Mouse (Mus musculus) brain, adult 2 months (tissue): ENCODE measurements around the gene Slc7a5.

Experiments
- DNase-seq: peaks from one replicate; pipeline ENCODE4 v3.0.0; 2011; ENCODE audit warnings: low read depth, low spot score

Gene Slc7a5

DNA sequence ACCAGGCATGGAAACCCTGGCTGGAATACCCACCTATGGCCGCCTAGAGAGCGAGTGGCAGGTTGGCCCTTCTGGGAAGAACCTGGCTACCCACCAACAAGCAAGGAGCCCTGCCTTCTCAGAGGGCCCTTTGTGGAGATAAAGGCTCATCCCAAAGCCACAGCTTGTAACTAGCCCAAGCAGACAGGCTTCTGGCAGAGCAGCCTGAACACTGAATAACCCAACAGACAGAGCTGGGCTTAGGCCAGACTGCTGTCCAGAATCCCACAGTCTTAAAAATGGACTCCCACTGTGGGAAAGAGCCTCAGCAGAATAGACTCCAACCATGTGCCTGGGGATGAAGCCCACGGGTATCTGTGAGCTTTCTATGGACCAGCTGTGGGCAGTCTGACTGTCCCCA lies 23.3 kb downstream of the Slc7a5 start:
- no peak for DNase-seq

DNA sequence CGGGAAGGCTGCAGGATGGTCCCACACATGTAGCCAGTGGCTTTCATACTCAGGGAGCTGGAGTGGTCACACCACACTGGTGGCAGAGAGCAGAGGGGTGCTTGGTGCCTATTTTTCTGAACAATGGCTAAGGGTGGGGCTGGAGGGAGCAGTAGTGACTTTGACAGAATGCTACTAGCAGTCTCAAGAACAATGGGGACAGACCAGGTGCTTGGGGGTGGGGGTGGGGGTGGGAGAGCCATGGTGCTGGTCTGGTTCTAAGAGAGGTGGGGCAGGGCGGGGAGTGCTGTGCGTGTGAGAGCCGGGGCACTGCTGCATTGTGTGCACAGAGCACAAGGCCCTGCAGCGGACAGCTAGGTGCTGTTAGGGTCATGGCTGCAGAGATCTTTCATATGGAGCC lies 25.6 kb downstream of the Slc7a5 start:
- DNase-seq, result no peak

DNA sequence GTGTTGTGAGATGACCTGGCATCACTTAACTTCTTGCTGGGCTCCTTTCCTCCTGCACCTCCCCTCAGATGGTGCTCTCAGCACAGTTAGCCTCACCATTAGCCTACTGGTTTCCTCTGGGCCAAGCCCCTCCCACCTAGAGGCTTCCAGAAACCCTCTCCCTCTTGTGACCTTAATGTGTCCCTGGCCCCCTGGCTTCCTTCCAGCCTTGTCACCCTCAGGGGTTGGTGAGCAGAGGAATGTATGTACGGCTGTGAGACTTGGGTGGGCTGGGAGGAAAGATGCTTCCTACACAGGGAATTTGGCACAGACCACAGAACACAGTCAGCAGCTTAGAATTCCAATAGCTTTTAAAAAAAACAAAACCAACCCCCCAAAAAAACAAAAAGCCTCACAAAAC lies 26.7 kb downstream of the Slc7a5 start:
- DNase-seq, result no peak

DNA sequence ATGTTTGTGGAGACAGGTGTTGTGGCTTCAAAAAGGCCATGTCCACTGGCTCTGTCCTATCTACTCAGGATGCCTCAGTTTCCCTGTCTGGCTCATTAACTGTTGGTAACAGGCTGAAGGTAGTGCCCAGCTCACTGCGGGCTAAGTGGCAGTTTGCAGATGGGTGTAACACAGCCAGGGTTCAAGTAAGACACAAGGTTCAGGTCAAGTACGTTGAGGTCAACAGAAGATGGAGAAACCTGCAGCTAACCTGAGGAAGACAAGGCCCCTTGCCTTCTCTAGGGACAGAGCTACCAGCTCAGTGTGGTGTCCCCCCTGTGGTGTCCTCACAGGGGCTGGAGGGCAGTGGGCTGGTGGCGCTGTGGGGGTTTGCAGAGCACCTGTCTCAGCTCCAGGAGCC lies 27.8 kb downstream of the Slc7a5 start:
- no peak for DNase-seq

DNA sequence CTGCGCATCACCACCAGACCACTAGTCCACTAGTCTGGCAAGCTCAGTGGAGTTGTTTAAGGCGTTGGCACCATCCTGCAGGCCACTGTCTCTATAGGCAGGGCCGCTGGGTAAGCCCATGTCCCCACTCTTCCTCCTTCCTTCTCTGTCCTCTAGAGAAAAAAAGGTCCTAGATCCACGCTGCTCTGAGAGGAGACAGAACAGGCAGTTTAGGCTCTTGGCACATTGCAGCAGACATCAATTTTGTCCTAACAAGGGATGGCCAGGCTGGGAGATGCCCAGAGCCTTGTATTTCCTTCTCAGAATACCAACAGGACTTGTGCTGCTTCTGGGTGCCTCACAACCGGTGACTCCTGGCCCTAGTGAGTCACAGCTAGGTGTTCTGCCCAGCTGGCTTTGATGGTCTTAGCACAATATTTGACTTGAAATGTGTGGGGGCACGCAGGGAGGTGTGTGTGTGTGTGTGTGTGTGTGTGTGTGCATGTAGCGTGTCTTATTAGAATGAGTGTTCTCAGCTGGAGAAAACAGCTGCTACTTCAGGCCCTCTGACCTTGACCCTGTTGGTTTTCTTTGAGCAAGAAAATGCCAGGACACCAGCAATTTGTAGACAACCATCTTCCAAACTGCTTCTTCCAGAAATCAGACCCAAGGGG lies 29.5 kb downstream of the Slc7a5 start:
- no peak for DNase-seq

DNA sequence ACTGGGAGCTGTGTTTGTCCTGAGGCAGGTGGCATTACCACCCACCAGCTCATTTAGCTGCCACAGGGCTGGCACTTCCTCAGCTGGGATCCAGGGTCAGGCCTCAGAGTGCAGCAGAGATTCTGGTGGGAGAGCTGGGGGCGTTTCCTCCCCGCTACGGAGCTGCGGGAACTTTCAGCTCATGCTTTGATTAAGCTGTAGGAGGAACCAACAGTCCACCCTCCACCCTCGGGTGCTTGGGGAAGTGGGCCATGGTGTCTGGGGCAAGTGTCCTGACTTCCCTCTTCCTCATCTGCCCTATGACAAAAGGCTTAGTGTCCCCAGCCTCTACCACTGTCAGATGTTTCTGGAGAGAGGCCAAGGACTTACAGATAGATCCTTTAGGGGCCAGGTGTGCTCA lies 30.3 kb downstream of the Slc7a5 start:
- DNase-seq, result no peak

DNA sequence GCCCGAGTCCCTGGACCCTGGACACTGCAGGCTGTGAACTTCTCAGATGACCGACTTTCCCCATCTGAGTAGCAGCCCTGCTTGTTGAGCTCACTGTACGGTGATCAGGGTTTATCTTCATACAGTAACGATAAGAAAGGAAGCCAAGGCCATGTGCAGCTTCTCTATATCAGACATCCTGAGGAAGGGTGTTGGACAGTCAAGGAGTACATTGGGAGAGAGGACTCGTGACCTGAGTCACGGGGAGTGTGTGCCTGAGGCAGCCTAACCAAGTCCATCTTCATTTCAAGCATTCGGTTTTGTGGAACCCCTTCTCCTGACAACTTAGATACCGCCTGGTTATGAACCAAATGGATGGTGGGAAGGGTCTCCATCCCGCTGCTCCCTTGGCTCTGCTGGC lies 32.0 kb downstream of the Slc7a5 start:
- no peak for DNase-seq

DNA sequence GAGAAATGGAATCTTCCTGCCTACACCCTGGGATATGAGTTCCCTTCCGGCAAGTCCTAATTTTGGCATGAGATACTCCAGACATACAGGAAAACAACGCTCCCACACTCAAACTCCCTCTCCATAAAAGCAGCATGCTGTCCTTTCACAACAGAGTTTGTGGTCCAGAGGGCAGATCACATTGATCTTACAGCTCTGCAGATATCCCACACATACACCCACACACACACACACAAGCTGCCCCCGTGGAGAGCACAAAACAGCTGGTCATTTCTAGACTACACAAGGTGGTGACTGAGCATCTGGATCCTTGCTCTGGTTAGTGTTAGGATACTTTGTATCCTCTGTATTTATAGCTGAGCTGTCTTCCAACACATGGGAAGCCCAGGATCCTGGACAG lies 32.4 kb downstream of the Slc7a5 start:
- peak; percentile 61 for DNase-seq

DNA sequence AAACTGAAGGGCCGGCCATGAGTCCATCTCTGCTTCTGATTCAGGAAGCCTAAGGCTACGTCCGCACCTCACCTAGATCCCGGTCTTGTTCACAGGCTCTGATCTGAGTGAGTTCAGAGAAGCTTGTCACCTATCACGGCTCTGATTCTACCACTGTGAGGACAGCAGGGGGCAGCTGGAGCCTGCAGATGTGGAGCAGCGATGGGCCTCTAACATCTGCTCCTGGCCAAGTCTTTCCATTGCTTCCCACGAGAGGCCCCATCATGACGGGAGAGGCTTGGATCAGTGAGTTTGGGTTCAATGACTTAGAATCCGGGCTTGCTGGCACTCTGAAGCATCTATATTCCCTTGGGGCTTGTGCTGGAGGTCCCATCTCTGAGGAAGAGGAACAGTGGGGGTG lies 33.5 kb downstream of the Slc7a5 start:
- peak; percentile 41 for DNase-seq

DNA sequence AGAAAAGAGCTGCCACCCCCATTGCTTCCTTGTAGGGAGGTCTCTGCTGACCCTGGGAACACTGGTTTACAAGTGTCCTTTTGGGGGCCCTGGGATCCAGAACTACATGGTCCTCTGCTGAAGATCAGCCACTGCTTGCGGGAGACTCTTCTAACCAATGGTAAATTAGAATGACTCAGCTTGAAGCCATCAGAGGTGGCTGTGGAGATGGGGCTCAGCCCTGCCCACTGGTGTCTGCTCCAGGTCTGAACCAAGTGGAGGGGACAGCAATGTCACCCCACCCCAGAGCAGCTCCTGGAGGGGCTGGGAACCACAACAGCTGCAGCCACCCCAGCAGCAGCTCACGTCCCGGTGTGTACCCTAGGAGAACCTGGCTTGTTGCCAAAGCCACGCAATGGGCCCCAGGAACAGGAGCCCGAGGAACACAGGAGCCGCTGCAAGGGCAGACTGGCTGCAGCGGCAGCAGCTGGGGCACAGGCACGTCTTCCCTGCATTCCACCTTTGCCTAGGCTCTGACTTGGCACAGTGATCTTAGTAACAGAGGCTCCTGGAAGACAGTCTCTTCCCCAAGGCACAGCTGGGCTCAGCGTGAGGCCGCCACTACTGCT lies 35.6 kb downstream of the Slc7a5 start:
- DNase-seq, result peak; percentile 41

DNA sequence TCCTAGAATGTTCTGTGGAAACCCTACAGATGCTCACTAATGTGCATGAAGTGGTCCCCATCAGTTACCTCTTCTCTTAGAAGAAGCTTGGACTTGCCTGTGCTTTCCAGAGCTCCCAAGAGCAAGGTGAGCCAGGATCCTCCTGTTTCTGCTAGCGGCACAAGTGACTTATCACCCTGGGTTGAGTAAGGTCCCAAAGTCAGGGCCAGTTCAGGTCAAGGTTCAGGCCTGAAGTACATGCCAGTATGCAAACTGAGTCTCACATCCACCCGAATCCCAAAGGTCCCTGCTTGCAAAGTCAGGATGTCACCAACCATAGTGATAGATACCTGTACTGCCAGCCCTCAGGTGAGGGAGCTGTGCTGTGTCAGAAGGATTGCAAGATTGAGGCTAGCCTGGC lies 37.3 kb downstream of the Slc7a5 start:
- no peak for DNase-seq

DNA sequence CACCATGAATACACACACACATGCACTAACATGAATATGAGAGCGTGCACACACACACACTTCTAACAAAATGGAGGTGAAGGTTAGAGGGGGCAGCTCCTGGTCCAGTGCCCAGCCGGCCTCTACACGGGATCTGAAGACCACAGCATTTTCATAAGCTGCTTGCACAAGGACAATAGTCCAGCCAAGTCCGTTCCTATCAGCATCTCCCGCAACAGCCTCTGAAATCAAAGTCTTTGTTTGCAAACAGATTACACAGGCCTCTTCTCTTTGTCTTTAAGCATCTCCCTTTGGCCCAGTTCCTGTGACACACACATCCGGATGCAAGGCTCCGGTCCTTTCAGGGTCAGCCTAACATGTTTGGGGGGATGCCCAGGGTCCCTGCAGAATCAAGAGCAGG lies 38.6 kb downstream of the Slc7a5 start:
- DNase-seq, result no peak

DNA sequence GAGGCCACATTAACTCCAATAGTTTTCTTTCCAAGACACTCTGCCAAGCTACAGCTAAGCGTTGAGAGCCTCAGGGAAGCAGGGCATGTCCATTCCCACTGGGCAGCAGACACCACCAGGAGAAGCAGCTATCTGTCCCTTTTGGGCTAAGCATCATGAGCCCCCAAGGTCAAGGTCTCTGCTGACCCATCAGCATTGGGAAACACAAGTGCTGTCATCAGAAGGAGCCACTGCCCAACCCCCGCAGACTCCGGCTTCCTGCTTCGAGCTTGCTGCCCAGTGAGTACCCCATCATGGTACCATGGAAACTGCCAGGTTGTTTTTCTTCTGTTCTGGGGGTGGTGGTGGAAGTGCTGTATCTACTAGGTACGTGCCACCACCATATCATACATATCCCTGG lies 39.3 kb downstream of the Slc7a5 start:
- DNase-seq, result no peak

DNA sequence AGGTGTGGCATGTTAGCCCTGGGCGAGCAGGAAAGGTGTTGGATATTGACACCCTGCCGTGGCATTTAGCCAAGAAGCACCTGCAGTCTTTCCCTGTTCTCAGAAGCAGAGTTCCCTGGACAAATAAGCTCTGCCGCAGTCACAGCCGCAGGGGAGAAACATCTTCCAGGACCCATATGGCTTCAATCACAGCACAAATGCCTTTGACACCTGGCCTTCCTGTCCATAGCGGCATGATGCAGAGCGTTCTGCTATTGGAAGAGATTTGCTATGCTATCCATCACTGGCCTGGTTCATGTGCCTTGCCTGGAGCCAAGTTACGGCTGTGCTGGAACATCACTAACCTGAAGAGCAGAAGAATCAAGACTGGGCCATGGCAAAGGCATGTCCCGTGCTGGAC lies 42.1 kb downstream of the Slc7a5 start:
- DNase-seq, result no peak

DNA sequence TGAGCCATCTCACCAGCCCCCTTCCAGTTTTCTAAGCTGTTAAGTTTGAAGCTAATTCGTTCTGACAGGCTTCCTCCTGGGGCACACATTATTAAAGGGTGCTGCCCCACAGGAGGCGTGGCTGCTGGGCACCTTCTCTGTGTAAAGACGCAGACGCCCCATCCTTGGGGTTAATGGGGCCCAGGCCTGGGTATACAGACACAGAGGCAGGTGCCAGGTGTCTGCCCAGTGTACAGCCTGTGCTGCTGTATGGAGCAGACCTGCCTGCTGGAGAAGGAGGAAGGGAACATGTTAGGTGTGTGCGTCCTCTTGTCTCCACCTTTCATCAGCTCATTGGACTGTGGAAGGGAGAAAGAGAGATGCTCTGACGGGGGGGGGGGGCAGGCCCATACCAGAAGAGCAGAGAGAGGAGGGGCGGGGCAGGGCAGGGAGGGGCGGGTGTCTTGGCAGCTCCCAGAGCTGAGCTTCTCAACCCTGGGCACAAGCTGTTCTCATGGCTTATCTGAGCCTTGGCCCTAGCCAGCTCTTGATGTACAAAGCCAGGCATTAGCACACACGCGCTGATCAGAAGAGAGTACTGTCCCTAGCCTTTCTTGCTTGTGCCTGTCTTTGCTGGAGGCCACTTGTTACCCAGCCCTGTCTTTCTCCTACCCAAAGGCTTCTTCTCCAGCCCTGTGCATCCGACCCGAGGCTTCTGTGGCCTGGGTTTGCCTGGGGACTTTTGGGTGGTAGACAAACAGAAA lies 45.5 kb downstream of the Slc7a5 start:
- DNase-seq, result peak; percentile 87

DNA sequence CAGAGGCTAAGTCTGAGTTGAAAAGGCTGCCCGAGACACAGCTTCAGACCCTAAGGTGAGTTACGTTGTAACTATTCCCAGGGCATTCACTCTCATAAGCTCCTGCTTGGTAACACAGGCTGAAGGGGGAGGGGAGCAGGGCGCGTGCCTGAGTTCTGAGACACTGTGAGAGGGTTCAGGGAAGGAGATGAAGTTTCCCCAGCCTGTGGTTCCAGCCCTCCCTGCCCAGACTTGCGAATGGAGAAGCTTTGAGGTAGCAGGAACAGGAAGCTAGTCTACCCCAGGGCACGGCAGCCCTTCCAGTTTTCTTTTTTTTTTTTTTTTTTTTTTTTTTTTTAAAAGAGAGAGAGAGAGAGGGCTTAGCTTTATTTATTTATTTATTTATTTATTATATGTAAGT lies 46.2 kb downstream of the Slc7a5 start:
- no peak for DNase-seq

DNA sequence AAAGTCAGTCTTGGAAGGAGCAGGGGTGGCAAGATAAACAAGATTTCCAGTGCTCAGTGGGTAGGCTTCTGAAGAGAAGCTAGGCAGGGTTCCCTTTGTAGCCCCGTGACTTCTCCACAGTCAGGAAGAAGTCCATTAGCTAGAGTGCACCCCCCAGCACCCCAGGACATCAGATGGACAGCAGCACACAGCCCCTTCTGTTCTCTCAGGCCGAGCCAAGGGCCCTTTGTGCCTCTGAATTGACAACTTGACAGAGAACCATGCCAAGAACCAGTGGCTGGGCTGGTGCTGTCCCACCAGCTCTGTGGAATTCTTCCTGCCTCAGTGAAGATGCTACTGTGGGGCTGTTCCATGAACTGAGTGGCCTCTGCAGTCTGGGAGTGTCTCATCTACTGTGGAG lies 49.7 kb downstream of the Slc7a5 start:
- no peak for DNase-seq

DNA sequence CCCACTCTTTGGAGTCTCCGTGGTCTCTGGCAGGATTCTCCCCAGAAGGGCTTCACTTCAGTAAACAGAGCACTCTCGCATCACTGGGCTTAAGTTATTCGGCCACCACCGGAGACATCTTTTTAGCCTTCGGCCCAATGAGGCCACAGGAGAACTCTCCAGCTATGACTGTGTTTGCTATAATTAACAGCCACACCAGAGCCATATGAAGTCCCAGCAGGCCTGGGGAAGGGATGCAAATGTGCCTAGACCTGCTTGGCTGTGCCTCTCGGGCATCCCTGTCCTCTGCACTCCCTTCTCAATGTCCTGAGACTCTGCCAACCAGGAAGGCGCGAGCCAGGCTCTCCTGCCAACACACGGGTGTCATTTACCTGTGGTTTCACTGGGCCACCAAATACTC lies 50.2 kb downstream of the Slc7a5 start:
- peak; percentile 96 for DNase-seq

DNA sequence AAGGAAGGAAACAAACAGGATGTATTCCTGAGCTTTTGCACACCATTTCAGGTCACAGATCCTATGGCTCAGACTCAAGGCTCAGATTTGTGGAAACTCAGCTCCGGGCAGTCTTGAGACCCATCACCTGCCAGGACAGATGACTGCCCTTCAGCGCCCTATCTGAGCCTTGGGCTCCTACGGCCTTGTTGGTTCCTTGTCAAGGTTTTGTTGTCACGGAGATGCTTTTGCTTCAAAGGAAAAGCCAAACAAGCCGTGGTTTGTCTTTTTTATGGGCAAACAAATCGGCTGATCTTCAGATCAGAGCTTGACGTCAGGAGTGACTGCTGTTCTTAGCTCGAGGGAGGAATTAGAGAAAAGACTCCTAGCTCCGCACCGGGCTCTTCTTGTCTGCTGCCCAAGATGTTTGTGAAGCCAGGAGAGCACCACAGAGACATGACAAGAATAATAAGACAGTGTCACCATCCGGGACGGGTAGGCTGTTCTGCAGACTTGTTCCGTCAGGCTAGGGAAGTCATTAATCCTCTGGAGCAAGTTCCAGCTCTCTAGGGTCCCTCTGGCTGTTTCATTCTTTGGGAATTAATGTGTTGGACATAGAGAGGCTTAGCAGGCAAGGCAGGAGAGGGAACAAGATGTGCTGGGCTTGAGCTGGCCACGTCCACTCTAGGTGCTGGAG lies 51.3 kb downstream of the Slc7a5 start:
- no peak for DNase-seq

DNA sequence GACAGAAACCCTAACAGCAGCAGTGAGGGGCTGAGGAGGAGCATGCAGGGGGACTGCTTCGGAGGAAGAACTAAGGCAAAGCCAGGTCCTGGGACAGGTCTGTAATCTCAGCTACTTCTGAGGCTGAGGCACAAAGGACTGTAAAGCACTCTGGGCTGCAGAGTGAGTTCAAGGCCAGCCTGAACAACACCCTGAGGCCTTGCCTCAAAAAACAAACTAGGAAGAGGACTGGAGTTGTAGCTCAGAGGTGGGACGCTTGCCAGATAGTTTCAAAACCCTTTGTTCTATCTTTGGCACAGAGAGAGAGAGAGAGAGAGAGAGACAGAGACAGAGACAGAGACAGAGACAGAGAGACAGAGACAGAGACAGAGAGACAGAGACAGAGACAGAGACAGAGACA lies 53.9 kb downstream of the Slc7a5 start:
- DNase-seq, result peak; percentile 20

DNA sequence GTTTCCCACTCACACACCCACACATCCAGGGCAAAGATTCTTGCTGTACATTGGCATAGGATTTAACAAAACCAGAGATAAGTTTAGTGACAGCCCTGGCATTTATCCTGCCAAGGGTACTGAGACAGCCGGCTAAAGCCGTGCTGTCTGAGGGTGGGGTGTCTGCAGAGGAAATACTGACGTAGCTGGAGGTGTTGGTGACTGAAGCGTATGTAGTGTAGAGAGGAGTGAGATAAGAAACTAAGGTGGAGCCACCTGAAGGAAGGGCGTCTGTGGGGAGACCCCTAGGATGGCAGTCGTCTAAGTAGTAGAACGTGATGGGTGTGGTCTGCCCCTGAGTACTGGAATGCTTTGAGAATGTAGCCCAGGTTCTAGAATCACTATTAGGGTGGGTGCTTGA lies 55.0 kb downstream of the Slc7a5 start:
- peak; percentile 40 for DNase-seq

DNA sequence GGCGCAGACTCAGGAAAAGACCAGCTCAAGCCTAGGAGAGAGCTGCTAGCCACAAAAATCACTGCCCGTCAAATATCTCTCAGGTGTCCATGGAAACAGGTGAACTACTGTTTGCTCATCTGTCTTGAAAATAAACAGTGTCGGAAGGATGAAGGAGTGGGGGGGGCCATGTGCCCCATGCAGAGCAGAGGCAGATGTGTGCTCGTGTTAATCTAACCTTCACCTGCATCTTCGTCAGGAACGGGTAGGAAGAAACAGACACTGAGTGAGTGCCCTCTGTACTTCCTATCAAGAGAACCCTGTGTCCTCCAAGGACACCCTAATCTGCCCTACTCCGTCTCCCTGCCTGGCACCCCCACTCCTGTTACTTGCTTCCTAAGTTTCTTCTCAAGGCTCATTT lies 55.8 kb downstream of the Slc7a5 start:
- no peak for DNase-seq
